Mouse (Mus musculus): ENCODE measurements around the gene Mthfd1l. TPM values are rescaled to one million over a fixed set of nuclear protein-coding genes. Genes with fewer than 3 reads are reported as not detected.
A peak's percentile ranks its signal among the peaks of the same experiment; 100 is the strongest.

The Mthfd1l gene
- total and polyA plus RNA-seq, 3 experiments, result 84.0 to 94.8 (median 90.3) TPM

GRCm38 (mm10) chr10:4145080-4145807 lies 172.3 kb downstream of the Mthfd1l start:
- Histone ChIP-seq H3K27ac (ENCODE audit: insufficient read depth, low read depth) (no peak overlapping the region), H3K4me1 (ENCODE audit: control insufficient read depth in 1 of 2, insufficient read depth in 2 of 2) (peaks cover 0 to 6% of the 10 kb centered on the region in 2 experiments; a peak in 2 of 4 replicates), H3K79me2 (replicated peaks; ENCODE audit: control insufficient read depth, extremely low read depth, insufficient read depth, poor library complexity, severe bottlenecking) (no peaks in the 10 kb centered on the region), H3K4me3 (replicated peaks in 1 of 3; ENCODE audit: low read depth in 2 of 3, low read length in 2 of 3, poor library complexity in 1 of 3) (no peak overlapping the region), H3K9me3 (replicated peaks; ENCODE audit: low read length) (no peaks in the 10 kb centered on the region), H3K27me3 (replicated peaks) (no peaks in the 10 kb centered on the region), H3K9ac (ENCODE audit: insufficient read depth, low read depth) (no peak overlapping the region), H3K4me2 (ENCODE audit: insufficient read depth, low read depth, poor library complexity, severe bottlenecking) (no peak overlapping the region), H3K36me3 (replicated peaks in 1 of 2; ENCODE audit: control insufficient read depth in 1 of 2, insufficient read depth in 1 of 2, low read length in 1 of 2) (peaks cover 21 to 78% of the 10 kb centered on the region in 2 experiments)
- dilution Hi-C loops (cut with MboI; ENCODE audit: extremely low pct_ligation_motif_present, extremely low pct_unique_long_range_greater_than_20kb, low sequenced_read_pairs) (no loop called here), in situ Hi-C loops (cut with MboI; ENCODE audit: low pct_ligation_motif_present, low pct_unique_long_range_greater_than_20kb, low sequenced_read_pairs) (no loop called here)
- no peak for TF ChIP-seq CTCF (conservative IDR thresholded peaks at IDR 0.05 in 1 of 2, IDR thresholded peaks at IDR 0.05 in 1 of 2; ENCODE audit: low read depth in 2 of 2, low read length in 2 of 2)
- DNase-seq (ENCODE audit: extremely low read depth), result no peak

- dilution Hi-C loops (cut with MboI; ENCODE audit: extremely low pct_ligation_motif_present, extremely low pct_unique_long_range_greater_than_20kb, low sequenced_read_pairs) (no loop called here), in situ Hi-C loops (cut with MboI; ENCODE audit: low pct_ligation_motif_present, low pct_unique_long_range_greater_than_20kb, low sequenced_read_pairs) (no loop called here)
- no peak overlapping the region for H3K27ac ChIP-seq (ENCODE audit: insufficient read depth, low read depth)
These were observed 174.0 kb downstream of the Mthfd1l start for GRCm38 (mm10) chr10:4146947-4147346.

GRCm38 (mm10) chr10:4151159-4151558 lies 178.2 kb downstream of the Mthfd1l start:
- dilution Hi-C loops (cut with MboI; ENCODE audit: extremely low pct_ligation_motif_present, extremely low pct_unique_long_range_greater_than_20kb, low sequenced_read_pairs) (no loop called here), in situ Hi-C loops (cut with MboI; ENCODE audit: low pct_ligation_motif_present, low pct_unique_long_range_greater_than_20kb, low sequenced_read_pairs) (no loop called here)
- Histone ChIP-seq H3K36me3 (replicated peaks in 1 of 2; ENCODE audit: control insufficient read depth in 1 of 2, insufficient read depth in 1 of 2, low read length in 1 of 2) (peaks cover 41 to 91% of the 10 kb centered on the region in 2 experiments), H3K9me3 (replicated peaks; ENCODE audit: low read length) (no peaks in the 10 kb centered on the region), H3K4me2 (ENCODE audit: insufficient read depth, low read depth, poor library complexity, severe bottlenecking) (no peak overlapping the region), H3K27me3 (replicated peaks) (no peaks in the 10 kb centered on the region), H3K4me3 (replicated peaks in 1 of 3; ENCODE audit: low read depth in 2 of 3, low read length in 2 of 3, poor library complexity in 1 of 3) (no peak overlapping the region), H3K4me1 (ENCODE audit: control insufficient read depth in 1 of 2, insufficient read depth in 2 of 2) (no peaks in the 10 kb centered on the region), H3K27ac (ENCODE audit: insufficient read depth, low read depth) (no peak overlapping the region), H3K79me2 (replicated peaks; ENCODE audit: control insufficient read depth, extremely low read depth, insufficient read depth, poor library complexity, severe bottlenecking) (no peaks in the 10 kb centered on the region), H3K9ac (ENCODE audit: insufficient read depth, low read depth) (no peak overlapping the region)
- TF ChIP-seq MYC (IDR thresholded peaks at IDR 0.05; ENCODE audit: low read depth, low read length) (no peak), RAD21 (IDR thresholded peaks at IDR 0.05; ENCODE audit: low read depth, low read length) (peak; percentile 15), CTCF (conservative IDR thresholded peaks at IDR 0.05 in 1 of 2, IDR thresholded peaks at IDR 0.05 in 1 of 2; ENCODE audit: low read depth in 2 of 2, low read length in 2 of 2) (peak in 1 of 2 experiments; percentile 37; a peak in 2 of 4 replicates), SMC3 (IDR thresholded peaks at IDR 0.05; ENCODE audit: low read depth, low read length) (peak; percentile 10; the same call in 1 of the 2 replicates)
- no peak for DNase-seq (ENCODE audit: extremely low read depth)

More at GRCm38 (mm10) chr10:4146947-4147346, 174.0 kb downstream of the Mthfd1l start:
- no peaks in the 10 kb centered on the region for H3K79me2 ChIP-seq (replicated peaks; ENCODE audit: control insufficient read depth, extremely low read depth, insufficient read depth, poor library complexity, severe bottlenecking)
- H3K36me3 ChIP-seq (replicated peaks in 1 of 2; ENCODE audit: control insufficient read depth in 1 of 2, insufficient read depth in 1 of 2, low read length in 1 of 2), result peaks cover 28 to 81% of the 10 kb centered on the region in 2 experiments
- no peaks in the 10 kb centered on the region for H3K9me3 ChIP-seq (replicated peaks; ENCODE audit: low read length)
- no peak overlapping the region for H3K9ac ChIP-seq (ENCODE audit: insufficient read depth, low read depth)
- no peaks in the 10 kb centered on the region for H3K27me3 ChIP-seq (replicated peaks)
- no peak overlapping the region for H3K4me3 ChIP-seq (replicated peaks in 1 of 3; ENCODE audit: low read depth in 2 of 3, low read length in 2 of 3, poor library complexity in 1 of 3)
- H3K4me2 ChIP-seq (ENCODE audit: insufficient read depth, low read depth, poor library complexity, severe bottlenecking), result no peak overlapping the region
- H3K4me1 ChIP-seq (ENCODE audit: control insufficient read depth in 1 of 2, insufficient read depth in 2 of 2), result peaks cover 0 to 6% of the 10 kb centered on the region in 2 experiments; a peak in 2 of 4 replicates
- no peak for TF ChIP-seq CHD2 (IDR thresholded peaks at IDR 0.05; ENCODE audit: low read length)
- no peak for TF ChIP-seq ZC3H11A (IDR thresholded peaks at IDR 0.05; ENCODE audit: low read depth, low read length)
- TF ChIP-seq MAZ (IDR thresholded peaks at IDR 0.05; ENCODE audit: low read depth, low read length), result no peak
- TF ChIP-seq JUND (conservative IDR thresholded peaks at IDR 0.05; ENCODE audit: low read depth, low read length), result no peak
- no peak for TF ChIP-seq MAFK (IDR thresholded peaks at IDR 0.05; ENCODE audit: insufficient replicate concordance, low read length)
- TF ChIP-seq UBTF (IDR thresholded peaks at IDR 0.05; ENCODE audit: low read depth, low read length), result no peak
- no peak for DNase-seq (ENCODE audit: extremely low read depth)
